Mouse (Mus musculus) testis, adult 2 months (tissue): ENCODE data around the gene Clptm1l. TPM values are rescaled to one million over a fixed set of nuclear protein-coding genes. Genes with fewer than 3 reads are reported as not detected.

Experiments
- H3K27ac ChIP-seq: fragments of 200-500 bp; 2 replicates; pipeline ENCODE4 v1.5.1; 2012; ENCODE audit warnings: low read depth, low read length; ENCODE audit not compliant: control insufficient read depth, insufficient read depth
- H3K27me3 ChIP-seq: fragments of 200-500 bp; 2 replicates; pipeline ENCODE4 v1.6.1; 2012; ENCODE audit warnings: mild to moderate bottlenecking, low read length, moderate library complexity; ENCODE audit not compliant: control insufficient read depth, insufficient read depth
- H3K36me3 ChIP-seq: fragments of 200-500 bp; 2 replicates; pipeline ENCODE4 v1.6.1; 2012; ENCODE audit warnings: mild to moderate bottlenecking, low read length; ENCODE audit not compliant: control insufficient read depth, insufficient read depth
- H3K4me1 ChIP-seq: fragments of 200-500 bp; 2 replicates; pipeline ENCODE4 v1.6.1; 2012; ENCODE audit warnings: low read length; ENCODE audit not compliant: control insufficient read depth, insufficient read depth
- H3K4me3 ChIP-seq: fragments of 200-500 bp; 2 replicates; pipeline ENCODE4 v1.5.1; 2012; ENCODE audit warnings: low read depth, mild to moderate bottlenecking, low read length, moderate library complexity, mixed read lengths; ENCODE audit not compliant: control insufficient read depth
- CTCF ChIP-seq: fragments of 200-500 bp; IDR thresholded peaks from 2 replicates; pipeline ENCODE4 v1.5.1; 2012; ENCODE audit warnings: low read depth, mild to moderate bottlenecking, inconsistent platforms, low read length, moderate library complexity; ENCODE audit not compliant: control insufficient read depth, insufficient read depth, insufficient replicate concordance
- POLR2A ChIP-seq: fragments of 200-500 bp; IDR thresholded peaks from 2 replicates; pipeline ENCODE4 v1.6.1; 2012; ENCODE audit warnings: low read depth, mild to moderate bottlenecking, inconsistent platforms, low read length, moderate library complexity; ENCODE audit not compliant: control insufficient read depth
- polyA plus RNA-seq: library from polyadenylated mRNA; depleted of rRNA; stranded (reverse); fragments of >200 nt; gene quantifications from 2 replicates; pipeline ENCODE4 v1.2.3, GENCODE M21; 2012; rRNA removed

Clptm1l gene
- polyA plus RNA-seq, 1 experiment: 132 TPM

DNA sequence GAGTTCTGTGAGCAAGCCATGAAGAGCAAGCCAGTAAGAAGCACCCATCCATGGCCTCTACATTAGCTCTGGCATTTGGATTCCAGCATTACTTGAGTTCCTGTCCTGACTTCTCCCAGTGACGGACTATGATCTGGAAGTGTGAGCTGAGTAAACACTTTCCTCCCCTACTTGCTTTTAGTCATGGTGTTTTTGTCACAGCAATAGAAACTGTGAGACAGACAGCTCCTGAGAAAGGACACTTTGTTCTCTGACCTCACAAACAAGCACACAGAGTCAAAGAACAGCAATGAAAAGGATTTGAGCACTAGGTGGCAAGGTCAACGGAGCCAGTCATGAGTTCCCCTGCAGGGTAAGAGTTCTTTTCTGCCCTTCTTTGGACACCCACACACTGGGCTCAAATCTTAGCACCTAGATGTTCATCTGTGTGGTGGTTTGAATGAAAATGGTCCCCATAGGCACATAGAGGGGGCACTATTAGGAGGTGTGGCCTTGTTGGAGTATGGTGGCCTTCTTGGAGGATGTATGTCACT lies 56.4 kb downstream of the Clptm1l start:
- no peak overlapping the region for H3K27ac ChIP-seq
- no peak for TF ChIP-seq POLR2A
- TF ChIP-seq CTCF: no peak
- no peak overlapping the region for H3K4me3 ChIP-seq
- no peaks in the 10 kb centered on the region for H3K36me3 ChIP-seq
- H3K4me1 ChIP-seq: no peaks in the 10 kb centered on the region
- H3K27me3 ChIP-seq: no peaks in the 10 kb centered on the region

Other genes starting within 250 kb of the Clptm1l start
- gene Lpcat1, start 136.8 kb upstream of the Clptm1l start, polyA plus RNA-seq: 1.9 and 2.0 TPM in 2 replicates
- 0.02 TPM in 1 of 2 replicates, not detected in the other for gene Slc6a3, start 67.3 kb upstream of the Clptm1l start, polyA plus RNA-seq
- gene Tert, start 22.9 kb downstream of the Clptm1l start, polyA plus RNA-seq: 2.9 and 4.1 TPM in 2 replicates
- gene Slc6a18, start 74.0 kb downstream of the Clptm1l start, polyA plus RNA-seq: 0.17 and 0.52 TPM in 2 replicates
- 0.12 and 0.23 TPM in 2 replicates for gene Slc6a19, start 100.9 kb downstream of the Clptm1l start, polyA plus RNA-seq
- 16.5 and 21.2 TPM in 2 replicates for gene Slc12a7, start 129.1 kb downstream of the Clptm1l start, polyA plus RNA-seq
- gene Nkd2, start 243.6 kb downstream of the Clptm1l start, polyA plus RNA-seq: 3.8 and 4.5 TPM in 2 replicates